Mouse (Mus musculus): ENCODE measurements around the gene Ubxn6. TPM values are rescaled to one million over a fixed set of nuclear protein-coding genes. Genes with fewer than 3 reads are reported as not detected.

The Ubxn6 gene
- polyA plus RNA-seq, 1 experiment from 2014 or later: 85.2 TPM

DNA sequence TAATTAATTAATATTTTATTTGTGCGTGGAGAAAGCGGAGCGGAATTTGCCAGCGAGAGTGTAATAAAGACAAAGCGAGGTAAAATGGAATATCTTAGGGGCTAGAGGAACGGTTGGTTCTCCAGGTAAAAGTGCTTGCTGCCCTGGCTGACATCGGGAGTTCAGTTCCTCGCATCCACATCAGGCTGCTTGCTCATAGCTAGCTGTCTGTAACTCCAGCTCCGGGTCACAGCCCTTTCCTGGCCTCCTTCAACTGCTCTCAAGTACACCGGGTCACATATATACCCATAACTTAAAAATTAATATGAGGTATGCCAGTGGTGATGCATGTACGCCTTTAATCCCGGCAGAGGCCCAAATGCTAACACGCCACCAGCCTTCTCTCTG lies 37.9 kb downstream of the Ubxn6 start:
- no peaks in the 10 kb centered on the region for H3K36me3 ChIP-seq (replicated peaks)
- peak; percentile 47 for ATAC-seq (replicated peaks)
- peak overlapping the region; percentile 39; the same call in 1 of the 2 replicates for H3K9ac ChIP-seq
- H3K4me1 ChIP-seq: peaks cover 46% of the 10 kb centered on the region
- no peaks in the 10 kb centered on the region for H3K9me3 ChIP-seq
- H3K4me2 ChIP-seq: peak overlapping the region; percentile 44
- 37% methylated on average over 13 of the region's 13 CpGs for WGBS
- peak overlapping the region; percentile 97 for H3K4me3 ChIP-seq
- H3K27ac ChIP-seq: peak overlapping the region; percentile 44
- H3K27me3 ChIP-seq (replicated peaks): no peaks in the 10 kb centered on the region

- Histone ChIP-seq H3K9me3 (no peaks in the 10 kb centered on the region), H3K27me3 (replicated peaks) (no peaks in the 10 kb centered on the region), H3K4me3 (peak within 1 kb of the TSS; percentile 97), H3K4me2 (peak within 1 kb of the TSS; percentile 69), H3K4me1 (peaks cover 44% of the 10 kb centered on the region), H3K9ac (peak within 1 kb of the TSS; percentile 74), H3K36me3 (replicated peaks) (no peaks in the 10 kb centered on the region), H3K27ac (peak within 1 kb of the TSS; percentile 87)
- under 1% methylated on average over 74 of the region's 74 CpGs for WGBS
- ATAC-seq (replicated peaks): peak; percentile 90
Measured at GRCm38 (mm10) chr17:56036176-56036900, 38.5 kb downstream of the Ubxn6 start, which contains the start of gene Sh3gl1. Gene Sh3gl1, minus strand, starts transcription at chr17:56036635.

GRCm38 (mm10) chr17:56035216-56035615 lies 39.6 kb downstream of the Ubxn6 start:
- Histone ChIP-seq H3K4me1 (peaks cover 34% of the 10 kb centered on the region), H3K27ac (no peak overlapping the region)

DNA sequence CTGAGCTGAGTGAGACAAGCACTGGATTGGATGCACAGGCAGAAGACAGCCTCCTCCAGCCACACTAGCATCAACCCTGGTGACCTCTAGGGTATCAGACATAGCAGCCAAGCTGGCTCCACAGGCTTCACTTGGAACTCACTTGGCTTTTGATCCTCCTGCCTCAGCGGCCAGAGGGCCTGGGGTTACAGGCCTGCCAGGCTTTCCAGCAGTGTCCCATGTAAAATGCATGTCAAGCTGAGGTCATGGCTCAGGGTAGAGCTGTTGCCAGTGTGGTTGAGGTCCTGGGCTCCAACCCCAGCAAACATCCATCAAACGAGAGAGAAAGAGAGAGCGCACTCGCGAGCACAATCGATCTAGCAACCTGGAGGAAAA lies 40.1 kb downstream of the Ubxn6 start:
- H3K36me3 ChIP-seq (replicated peaks): no peaks in the 10 kb centered on the region
- H3K27me3 ChIP-seq (replicated peaks): no peaks in the 10 kb centered on the region
- 92% methylated on average over 6 of the region's 6 CpGs for WGBS
- H3K4me2 ChIP-seq: no peak overlapping the region
- peaks cover 34% of the 10 kb centered on the region for H3K4me1 ChIP-seq
- no peaks in the 10 kb centered on the region for H3K9me3 ChIP-seq
- no peak overlapping the region for H3K27ac ChIP-seq
- no peak overlapping the region for H3K4me3 ChIP-seq
- no peak for ATAC-seq (replicated peaks)
- H3K9ac ChIP-seq: peak overlapping the region; percentile 5; the same call in 1 of the 2 replicates

More at GRCm38 (mm10) chr17:56035216-56035615, 39.6 kb downstream of the Ubxn6 start:
- ATAC-seq (replicated peaks): no peak
- Histone ChIP-seq H3K4me3 (peak overlapping the region; percentile 97), H3K27me3 (replicated peaks) (no peaks in the 10 kb centered on the region), H3K36me3 (replicated peaks) (no peaks in the 10 kb centered on the region), H3K9ac (peak overlapping the region; percentile 0; the same call in 1 of the 2 replicates), H3K9me3 (no peaks in the 10 kb centered on the region), H3K4me2 (peak overlapping the region; percentile 69)
- 86% methylated on average over 4 of the region's 4 CpGs for WGBS

- 92% methylated on average over 7 of the region's 7 CpGs for WGBS
- no peaks in the 10 kb centered on the region for H3K9me3 ChIP-seq
- H3K4me2 ChIP-seq: no peak overlapping the region
- H3K9ac ChIP-seq: peak overlapping the region; percentile 5; the same call in 1 of the 2 replicates
- no peak for ATAC-seq (replicated peaks)
- peaks cover 34% of the 10 kb centered on the region for H3K4me1 ChIP-seq
- no peak overlapping the region for H3K4me3 ChIP-seq
- H3K27me3 ChIP-seq (replicated peaks): no peaks in the 10 kb centered on the region
- H3K36me3 ChIP-seq (replicated peaks): no peaks in the 10 kb centered on the region
- H3K27ac ChIP-seq: no peak overlapping the region
Measured at GRCm38 (mm10) chr17:56034040-56034725, 40.6 kb downstream of the Ubxn6 start.

GRCm38 (mm10) chr17:56032831-56033230 lies 42.0 kb downstream of the Ubxn6 start:
- Histone ChIP-seq H3K27ac (no peak overlapping the region), H3K4me3 (no peak overlapping the region), H3K9me3 (no peaks in the 10 kb centered on the region), H3K4me2 (no peak overlapping the region), H3K36me3 (replicated peaks) (no peaks in the 10 kb centered on the region), H3K4me1 (peaks cover 34% of the 10 kb centered on the region), H3K9ac (no peak overlapping the region), H3K27me3 (replicated peaks) (no peaks in the 10 kb centered on the region)
- no peak for ATAC-seq (replicated peaks)
- WGBS: 81% methylated on average over 7 of the region's 7 CpGs

DNA sequence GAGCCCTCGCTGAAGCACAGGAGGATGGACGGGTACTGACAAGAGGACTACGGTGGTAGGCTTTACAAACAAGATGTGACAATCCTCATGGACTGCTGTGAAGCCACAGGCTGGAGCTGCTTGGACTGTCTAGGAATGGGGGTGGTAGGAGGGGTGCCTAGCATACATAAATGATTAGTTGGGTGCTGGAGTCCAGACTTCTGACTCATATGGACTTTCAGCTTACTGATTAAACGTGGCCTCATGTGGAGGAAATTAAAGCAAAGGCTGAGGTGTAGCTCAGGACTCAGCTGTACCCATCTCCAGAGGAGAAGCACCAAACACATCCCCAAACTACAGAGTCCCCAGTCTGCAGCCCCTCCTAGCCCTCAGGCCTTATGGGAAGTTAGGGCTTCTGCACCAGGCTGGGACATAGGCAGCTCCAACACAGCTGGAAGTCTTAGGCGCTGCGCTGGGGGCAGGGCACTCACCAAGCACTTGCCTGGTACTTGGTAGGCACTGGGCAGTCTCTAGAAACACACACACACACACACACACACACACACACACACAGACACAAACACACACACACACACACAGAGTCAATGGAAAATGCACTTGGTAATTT lies 42.6 kb downstream of the Ubxn6 start:
- Histone ChIP-seq H3K9me3 (no peaks in the 10 kb centered on the region), H3K4me2 (no peak overlapping the region), H3K4me3 (no peak overlapping the region), H3K27ac (no peak overlapping the region), H3K4me1 (peaks cover 33% of the 10 kb centered on the region), H3K36me3 (replicated peaks) (no peaks in the 10 kb centered on the region), H3K27me3 (replicated peaks) (no peaks in the 10 kb centered on the region), H3K9ac (no peak overlapping the region)
- ATAC-seq (replicated peaks): no peak
- 72% methylated on average over 6 of the region's 6 CpGs for WGBS

DNA sequence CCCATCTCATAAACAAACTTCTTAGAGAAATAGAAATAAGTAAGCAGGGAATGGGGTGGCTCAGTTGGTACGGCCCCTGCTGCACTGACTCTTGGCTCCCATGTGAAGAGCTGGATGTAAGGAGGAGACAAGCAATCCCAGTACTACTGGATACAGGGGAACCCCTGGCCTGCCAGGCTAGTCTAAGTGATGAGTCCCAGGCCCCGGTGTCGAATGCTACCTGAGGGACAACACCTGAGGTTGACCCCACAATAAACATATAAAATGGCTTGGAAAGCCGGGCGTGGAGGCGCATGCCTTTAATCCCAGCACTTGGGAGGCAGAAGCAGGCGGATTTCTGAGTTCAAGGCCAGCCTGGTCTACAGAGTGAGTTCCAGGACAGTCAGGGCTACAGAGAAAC lies 43.4 kb downstream of the Ubxn6 start:
- WGBS: 92% methylated on average over 7 of the region's 7 CpGs
- H3K36me3 ChIP-seq (replicated peaks): no peaks in the 10 kb centered on the region

DNA sequence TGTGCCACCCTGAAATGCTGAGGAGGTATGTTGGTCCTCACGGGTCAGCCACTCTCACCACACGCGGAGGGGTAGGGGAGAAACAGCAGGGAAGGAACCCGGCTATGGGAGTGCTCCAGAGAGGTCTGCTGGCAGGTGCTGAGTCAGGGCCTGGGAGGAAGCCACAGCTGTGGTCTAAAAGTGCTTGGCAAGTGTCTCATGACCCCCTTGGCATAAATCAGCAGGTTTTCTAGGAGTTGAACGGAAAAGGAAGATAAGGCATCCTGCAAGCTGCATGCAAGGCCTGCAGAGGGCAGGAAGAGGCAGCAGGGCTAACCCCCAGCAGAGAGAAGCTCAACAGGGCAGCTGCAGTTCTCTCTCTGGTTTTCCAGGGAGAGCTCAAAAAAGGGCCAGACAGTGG lies 43.9 kb downstream of the Ubxn6 start:
- H3K9me3 ChIP-seq: no peaks in the 10 kb centered on the region

More for the DNA sequence above, 43.4 kb downstream of the Ubxn6 start:
- ATAC-seq (replicated peaks): no peak
- Histone ChIP-seq H3K4me2 (no peak overlapping the region), H3K27ac (no peak overlapping the region), H3K9me3 (no peaks in the 10 kb centered on the region), H3K4me1 (peaks cover 28% of the 10 kb centered on the region), H3K9ac (no peak overlapping the region), H3K4me3 (no peak overlapping the region), H3K27me3 (replicated peaks) (no peaks in the 10 kb centered on the region)

DNA sequence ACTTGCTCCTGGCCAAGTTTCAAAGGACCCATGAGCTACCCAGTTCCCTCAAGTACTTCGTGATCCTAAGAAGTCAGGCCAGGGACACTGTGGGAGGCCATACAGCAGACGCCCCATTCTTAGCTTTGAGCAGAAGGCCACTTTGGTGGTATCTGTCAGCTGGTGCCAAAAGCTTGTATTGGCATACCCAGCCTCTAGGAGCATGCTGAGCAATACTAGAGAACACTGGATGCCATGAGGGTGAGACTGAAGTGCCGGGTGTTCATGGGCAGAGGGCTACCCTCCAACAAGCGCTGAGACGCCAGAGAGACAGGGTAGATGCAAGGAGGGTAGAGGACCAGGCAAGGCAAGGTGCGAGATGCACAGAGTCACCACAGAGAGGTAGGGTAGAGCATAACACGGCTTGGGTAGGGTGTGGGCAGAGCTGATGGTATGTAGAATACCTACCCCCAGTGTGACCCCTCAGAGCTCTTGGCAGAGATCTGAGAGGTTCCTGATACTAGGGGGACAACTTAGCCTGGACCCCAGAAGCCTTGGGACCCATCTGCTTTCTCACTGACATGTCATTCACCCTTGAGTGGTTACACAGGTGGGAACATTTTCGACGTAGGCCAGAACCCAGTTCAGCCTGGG lies 44.5 kb downstream of the Ubxn6 start:
- H3K4me3 ChIP-seq: no peak overlapping the region
- no peaks in the 10 kb centered on the region for H3K27me3 ChIP-seq (replicated peaks)
- no peak overlapping the region for H3K9ac ChIP-seq
- no peak overlapping the region for H3K27ac ChIP-seq
- no peaks in the 10 kb centered on the region for H3K36me3 ChIP-seq (replicated peaks)
- no peaks in the 10 kb centered on the region for H3K9me3 ChIP-seq
- ATAC-seq (replicated peaks): no peak
- H3K4me2 ChIP-seq: no peak overlapping the region
- 86% methylated on average over 9 of the region's 9 CpGs for WGBS
- H3K4me1 ChIP-seq: peaks cover 22% of the 10 kb centered on the region

More for the DNA sequence above, 43.9 kb downstream of the Ubxn6 start:
- no peak for ATAC-seq (replicated peaks)
- Histone ChIP-seq H3K4me3 (no peak overlapping the region), H3K27me3 (replicated peaks) (no peaks in the 10 kb centered on the region), H3K4me2 (no peak overlapping the region), H3K27ac (no peak overlapping the region), H3K4me1 (peaks cover 27% of the 10 kb centered on the region), H3K36me3 (replicated peaks) (no peaks in the 10 kb centered on the region), H3K9ac (no peak overlapping the region)
- WGBS: 65% methylated on average over 5 of the region's 5 CpGs

GRCm38 (mm10) chr17:56027801-56028441 lies 46.9 kb downstream of the Ubxn6 start:
- H3K4me1 ChIP-seq: 0 out of 2 replicates have a peak, but pooled peaks cover 4% of the 10 kb centered on the region
- H3K27ac ChIP-seq: no peak overlapping the region
- H3K36me3 ChIP-seq (replicated peaks): no peaks in the 10 kb centered on the region
- H3K27me3 ChIP-seq (replicated peaks): no peaks in the 10 kb centered on the region
- no peak overlapping the region for H3K9ac ChIP-seq
- no peak for ATAC-seq (replicated peaks)
- H3K9me3 ChIP-seq: no peaks in the 10 kb centered on the region
- H3K4me2 ChIP-seq: no peak overlapping the region
- H3K4me3 ChIP-seq: no peak overlapping the region
- 93% methylated on average over 5 of the region's 5 CpGs for WGBS
